In genomic region chr11:106883656-106884055, GRCm38 (mm10) we compare ENCODE assay signal across 23 mouse cellular contexts. TPM values are rescaled to one million over a fixed set of nuclear protein-coding genes. Genes with fewer than 3 reads are reported as not detected.
DNase-seq lines count a peak whose midpoint lies in the region; ATAC-seq and TF ChIP-seq lines count a peak whose summit lies in the region.
"Had no signal": no experiment of that assay in that cellular context is flagged by ENCODE, and none has a peak within 500 bp of the region (broad histone marks: within the 10 kb centered on the region; RNA-seq: fewer than 3 reads in every experiment).

No protein-coding gene starts in this region.

- WGBS in forebrain, embryonic 14.5 days: 81% methylated on average over 1 of the region's 1 CpGs
- 69% methylated on average over 1 of the region's 1 CpGs for WGBS in forebrain, embryonic 12.5 days
- 87% methylated on average over 1 of the region's 1 CpGs for WGBS in kidney, embryonic 16.5 days

- H3K27ac ChIP-seq in forebrain, embryonic 14.5 days (ENCODE audit: low read depth, low read length): no peak overlapping the region
- H3K27ac ChIP-seq in forebrain, embryonic 12.5 days: no peak overlapping the region
- no peak overlapping the region for H3K27ac ChIP-seq in MEL (ENCODE audit: control insufficient read depth, low read depth, low read length)
- H3K27ac ChIP-seq in kidney, embryonic 16.5 days (ENCODE audit: low read length): no peak overlapping the region
- H3K27ac ChIP-seq: embryonic facial prominence, embryonic 12.5 days; embryonic facial prominence, embryonic 15.5 days; heart, adult 2 months; heart, embryonic 10.5 days; heart, embryonic 13.5 days; hindbrain, embryonic 15.5 days had no signal

- H3K79me2 ChIP-seq in MEL (ENCODE audit: control insufficient read depth, insufficient read depth, low read length, poor library complexity): peaks cover 13% of the 10 kb centered on the region

- TF ChIP-seq EP300 in MEL (IDR thresholded peaks at IDR 0.05; ENCODE audit: low read depth in 1 of 2, low read length in 2 of 2): peak in 1 of 2 experiments; percentile 24; a peak in 1 of 4 replicates

- no peak overlapping the region for H3K9ac ChIP-seq in forebrain, embryonic 14.5 days (ENCODE audit: low read length)
- no peak overlapping the region for H3K9ac ChIP-seq in forebrain, embryonic 12.5 days
- H3K9ac ChIP-seq in MEL (ENCODE audit: control insufficient read depth, low read depth, low read length, poor library complexity, severe bottlenecking): no peak overlapping the region
- H3K9ac ChIP-seq in kidney, embryonic 16.5 days (replicated peaks; ENCODE audit: low read length): no peak overlapping the region
- H3K9ac ChIP-seq: embryonic facial prominence, embryonic 12.5 days; embryonic facial prominence, embryonic 15.5 days; heart, embryonic 13.5 days; hindbrain, embryonic 15.5 days had no signal

- no peak for TF ChIP-seq RAD21 in MEL (IDR thresholded peaks at IDR 0.05; ENCODE audit: low read depth, low read length)

- peak; percentile 7 for DNase-seq in forebrain, embryonic 14.5 days (ENCODE audit: low spot score)
- peak; percentile 38 for DNase-seq in MEL (ENCODE audit: low read depth, low spot score)
- peak; percentile 15 for DNase-seq in brain, embryonic 14.5 days (ENCODE audit: low read depth)
- peak; percentile 71 for DNase-seq in telencephalon, adult 2 months (ENCODE audit: low read depth, low spot score)
- DNase-seq in testis, postnatal 10 days (ENCODE audit: low spot score): no peak
- DNase-seq: adrenal gland, adult 2 months; adrenal gland, postnatal 14 days; cerebellum, adult 18-20 months; cerebellum, adult 9-10 months; cerebellum, postnatal 14 days; gastrocnemius, postnatal 10 days; gastrocnemius, postnatal 36 days; heart, adult 2 months; heart, postnatal 14 days; heart, postnatal 4 days had no signal

- H3K9me3 ChIP-seq in forebrain, embryonic 14.5 days (replicated peaks; ENCODE audit: control insufficient read depth, low read length): no peaks in the 10 kb centered on the region
- no peaks in the 10 kb centered on the region for H3K9me3 ChIP-seq in forebrain, embryonic 12.5 days
- no peaks in the 10 kb centered on the region for H3K9me3 ChIP-seq in MEL (replicated peaks; ENCODE audit: insufficient read depth, low read length)
- H3K9me3 ChIP-seq in kidney, embryonic 16.5 days (ENCODE audit: low read length): no peaks in the 10 kb centered on the region
- H3K9me3 ChIP-seq: embryonic facial prominence, embryonic 12.5 days; embryonic facial prominence, embryonic 15.5 days; heart, embryonic 10.5 days; heart, embryonic 13.5 days; hindbrain, embryonic 15.5 days had no signal

- TF ChIP-seq CTCF in MEL (IDR thresholded peaks at IDR 0.05 in 2 of 3, conservative IDR thresholded peaks at IDR 0.05 in 1 of 3; ENCODE audit: control insufficient read depth in 1 of 3, insufficient read depth in 1 of 3, low read depth in 2 of 3, low read length in 3 of 3, poor library complexity in 1 of 3, severe bottlenecking in 1 of 3): no peak
- TF ChIP-seq CTCF in brain, embryonic 14.5 days (IDR thresholded peaks at IDR 0.05; ENCODE audit: borderline replicate concordance, extremely low read depth, insufficient read depth, insufficient read length): no peak

- H3K27me3 ChIP-seq in forebrain, embryonic 14.5 days (replicated peaks; ENCODE audit: control insufficient read depth, insufficient read depth, low read length): no peaks in the 10 kb centered on the region
- H3K27me3 ChIP-seq in forebrain, embryonic 12.5 days: no peaks in the 10 kb centered on the region
- H3K27me3 ChIP-seq in MEL (ENCODE audit: control insufficient read depth in 1 of 2, insufficient read depth in 2 of 2, low read length in 2 of 2): no peaks in the 10 kb centered on the region
- H3K27me3 ChIP-seq in kidney, embryonic 16.5 days (ENCODE audit: insufficient read depth, low read length): no peaks in the 10 kb centered on the region
- H3K27me3 ChIP-seq: embryonic facial prominence, embryonic 12.5 days; embryonic facial prominence, embryonic 15.5 days; heart, embryonic 13.5 days; hindbrain, embryonic 15.5 days had no signal

- no peak for TF ChIP-seq POLR2A in MEL (IDR thresholded peaks at IDR 0.05; ENCODE audit: control insufficient read depth in 1 of 2, insufficient read depth in 1 of 2, low read depth in 1 of 2, low read length in 2 of 2, poor library complexity in 1 of 2)
- no peak for TF ChIP-seq POLR2A in brain, embryonic 14.5 days (IDR thresholded peaks at IDR 0.05; ENCODE audit: borderline replicate concordance, extremely low read depth, insufficient read depth, insufficient read length, poor library complexity, severe bottlenecking)

- H3K36me3 ChIP-seq in forebrain, embryonic 14.5 days (ENCODE audit: control insufficient read depth, insufficient read depth, low read length): no peaks in the 10 kb centered on the region
- H3K36me3 ChIP-seq in forebrain, embryonic 12.5 days (replicated peaks): no peaks in the 10 kb centered on the region
- H3K36me3 ChIP-seq in MEL (ENCODE audit: control insufficient read depth in 1 of 2, insufficient read depth in 2 of 2, low read length in 2 of 2): peaks cover 0 to 26% of the 10 kb centered on the region in 2 experiments; a peak in 2 of 4 replicates
- no peaks in the 10 kb centered on the region for H3K36me3 ChIP-seq in kidney, embryonic 16.5 days (ENCODE audit: insufficient read depth, low read length)
- H3K36me3 ChIP-seq: embryonic facial prominence, embryonic 12.5 days; embryonic facial prominence, embryonic 15.5 days; heart, embryonic 10.5 days; heart, embryonic 13.5 days; hindbrain, embryonic 15.5 days had no signal

- H3K4me1 ChIP-seq in forebrain, embryonic 14.5 days (ENCODE audit: control insufficient read depth, insufficient read depth, low read length): no peaks in the 10 kb centered on the region
- H3K4me1 ChIP-seq in forebrain, embryonic 12.5 days: no peaks in the 10 kb centered on the region; the same call in 1 of the 2 replicates
- peaks cover 9 to 15% of the 10 kb centered on the region in 2 experiments for H3K4me1 ChIP-seq in MEL (ENCODE audit: control insufficient read depth in 1 of 2, insufficient read depth in 2 of 2, low read length in 2 of 2)
- peaks cover 12% of the 10 kb centered on the region for H3K4me1 ChIP-seq in kidney, embryonic 16.5 days (ENCODE audit: insufficient read depth, low read length)
- H3K4me1 ChIP-seq: embryonic facial prominence, embryonic 12.5 days; hindbrain, embryonic 15.5 days had no signal

- no peak for ATAC-seq in forebrain, embryonic 14.5 days
- ATAC-seq in forebrain, embryonic 12.5 days (ENCODE audit: low FRiP score): no peak
- no peak for ATAC-seq in kidney, embryonic 16.5 days (ENCODE audit: low FRiP score, low TSS enrichment)
- ATAC-seq: forebrain, embryonic 16.5 days had no signal

- no peak overlapping the region for H3K4me2 ChIP-seq in forebrain, embryonic 14.5 days (ENCODE audit: low read length)
- no peak overlapping the region for H3K4me2 ChIP-seq in forebrain, embryonic 12.5 days
- H3K4me2 ChIP-seq in kidney, embryonic 16.5 days (replicated peaks; ENCODE audit: low read depth, low read length): no peak overlapping the region
- H3K4me2 ChIP-seq: embryonic facial prominence, embryonic 12.5 days; embryonic facial prominence, embryonic 15.5 days; heart, embryonic 13.5 days; hindbrain, embryonic 15.5 days had no signal

- H3K4me3 ChIP-seq in forebrain, embryonic 14.5 days (ENCODE audit: low read depth, low read length): no peak overlapping the region
- H3K4me3 ChIP-seq in forebrain, embryonic 12.5 days (replicated peaks): no peak overlapping the region
- no peak overlapping the region for H3K4me3 ChIP-seq in MEL (ENCODE audit: control insufficient read depth in 1 of 2, insufficient read depth in 1 of 2, low read depth in 2 of 2, low read length in 2 of 2)
- no peak overlapping the region for H3K4me3 ChIP-seq in kidney, embryonic 16.5 days (ENCODE audit: low read length)
- H3K4me3 ChIP-seq: embryonic facial prominence, embryonic 12.5 days; embryonic facial prominence, embryonic 15.5 days; heart, adult 2 months; heart, embryonic 10.5 days; heart, embryonic 13.5 days; hindbrain, embryonic 15.5 days had no signal

TF ChIP-seq in MEL, 35 proteins besides CTCF, POLR2A, EP300 and RAD21:
- TF ChIP-seq MYB (IDR thresholded peaks at IDR 0.05; ENCODE audit: low read depth, low read length) (no peak), ELF1 (IDR thresholded peaks at IDR 0.05; ENCODE audit: low read depth, low read length) (no peak), SIN3A (IDR thresholded peaks at IDR 0.05; ENCODE audit: low read length) (peak; percentile 24; the same call in 1 of the 2 replicates), MYC (IDR thresholded peaks at IDR 0.05; ENCODE audit: low read depth, low read length) (no peak)

RNA-seq across cellular contexts. Expression of gene Smurf2, which starts 36.9 kb away (rescaled TPM):
- polyA plus RNA-seq in forebrain, embryonic 14.5 days (2014; fragmentation: Nextera tagmentation; extraction: Ambion mirVana): 20.0 and 20.5 TPM in 2 replicates
- polyA plus RNA-seq in forebrain, embryonic 12.5 days (2016; fragmentation: Nextera tagmentation; extraction: Ambion mirVana): 17.3 and 18.3 TPM in 2 replicates
- total RNA-seq in MEL (2012; rRNA removed): 17.5 and 18.2 TPM in 2 replicates
- 10 to 100 TPM; 15.5 to 67.0 TPM for polyA plus RNA-seq in MEL (2012; ENCODE audit: insufficient read depth in 1 of 2, insufficient read length in 2 of 2, low read depth in 1 of 2, low replicate concordance in 2 of 2, missing spikeins in 1 of 2)
- 23.6 and 29.5 TPM in 2 replicates for polyA plus RNA-seq in brain, embryonic 14.5 days (2012; rRNA removed)
- 11.9 and 13.7 TPM in 2 replicates for polyA plus RNA-seq in kidney, embryonic 16.5 days (2015; fragmentation: Nextera tagmentation; extraction: Ambion mirVana)
